Mouse (Mus musculus) liver, embryonic 14.5 days (tissue): ENCODE data around the gene Ly6g6d.
A peak's percentile ranks its signal among the peaks of the same experiment; 100 is the strongest.

Experiments used
- CTCF ChIP-seq: IDR thresholded peaks from 2 replicates; pipeline ENCODE4 v1.5.1; 2016; ENCODE audit warnings: antibody characterized with exemption, low read depth, control low read depth
- EP300 ChIP-seq: IDR thresholded peaks from 2 replicates; pipeline ENCODE4 v1.6.1; 2016; ENCODE audit warnings: antibody characterized with exemption, low read depth

DNA sequence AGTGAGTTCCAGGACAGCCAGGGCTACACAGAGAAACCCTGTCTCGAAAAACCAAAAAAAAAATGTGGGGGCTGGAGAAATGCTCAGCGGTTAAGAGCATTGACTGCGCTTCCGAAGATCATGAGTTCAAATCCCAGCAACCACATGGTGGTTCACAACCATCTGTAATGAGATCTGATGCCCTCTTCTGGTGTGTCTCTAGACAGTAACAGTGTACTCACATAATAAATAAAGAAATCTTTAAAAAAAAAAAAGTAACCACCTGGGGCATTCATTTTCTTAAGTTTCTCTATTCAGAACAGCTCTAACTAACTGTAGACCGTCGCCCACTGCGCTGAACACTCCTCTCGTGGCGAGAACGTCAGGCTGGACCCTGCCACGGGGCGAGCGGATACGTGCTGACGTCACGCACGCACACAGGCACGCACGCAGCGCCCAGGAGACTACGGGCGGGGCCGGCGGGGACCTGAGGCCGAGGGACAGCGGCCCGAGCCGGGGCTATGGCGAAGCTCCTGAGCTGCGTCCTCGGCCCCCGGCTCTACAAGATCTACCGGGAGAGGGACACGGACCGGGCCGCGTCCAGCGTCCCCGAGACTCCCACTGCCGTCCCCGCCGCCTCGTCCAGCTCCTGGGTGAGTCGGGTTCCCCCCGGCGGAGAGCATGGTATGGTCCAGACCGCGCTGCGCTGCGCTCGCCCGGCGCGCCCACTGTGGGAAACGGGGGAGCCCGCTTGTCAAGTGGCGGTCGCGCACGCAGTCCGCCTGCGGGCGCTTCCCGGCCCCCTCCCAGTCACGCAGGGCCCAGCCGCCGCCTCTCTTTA is 11.2 kb upstream of the Ly6g6d start, which contains the start of gene Abhd16a:
- peak; percentile 22 for TF ChIP-seq CTCF
- no peak for TF ChIP-seq EP300
